Mouse (Mus musculus) erythroid progenitor cell, adult 5-6 weeks (primary cell): ENCODE results near the gene Chac1. TPM values are rescaled to one million over a fixed set of nuclear protein-coding genes. Genes with fewer than 3 reads are reported as not detected.
A peak's percentile ranks its signal among the peaks of the same experiment; 100 is the strongest.

Experiments
- ATAC-seq: replicated peaks from 2 replicates; pipeline ENCODE4 v1.8.0; 2016; ENCODE audit warnings: moderate number of reproducible peaks, mild to moderate bottlenecking, moderate TSS enrichment, inconsistent platforms; ENCODE audit not compliant: poor library complexity, low FRiP score, severe bottlenecking
- total RNA-seq, 2 experiments: library from RNA; stranded (forward) in 1 of 2; stranded (reverse) in 1 of 2; fragments of 150-400 nt in 1 of 2; fragments of 186-747, 209-891 nt in 1 of 2; gene quantifications; 2 replicates each; pipeline versions ENCODE4 v1.2.3 to v1.2.4; 2015 to 2017; ENCODE audit warnings: low replicate concordance in 2 of 2

The Chac1 gene
- total RNA-seq, 2 experiments from 2014 or later: not detected

GRCm38 (mm10) chr2:119326161-119327101, 24.6 kb upstream of the Chac1 start:
- ATAC-seq: no peak

GRCm38 (mm10) chr2:119327102-119327480, 23.9 kb upstream of the Chac1 start:
- ATAC-seq: no peak

- ATAC-seq: no peak
Measured at GRCm38 (mm10) chr2:119327942-119328526, 23.0 kb upstream of the Chac1 start.

- no peak for ATAC-seq
Measured at GRCm38 (mm10) chr2:119328546-119328945, 22.5 kb upstream of the Chac1 start.

GRCm38 (mm10) chr2:119329123-119329817, 21.8 kb upstream of the Chac1 start:
- ATAC-seq: no peak

- ATAC-seq: no peak
Measured at GRCm38 (mm10) chr2:119330795-119331194, 20.2 kb upstream of the Chac1 start.

GRCm38 (mm10) chr2:119332177-119332661, 18.8 kb upstream of the Chac1 start:
- no peak for ATAC-seq

GRCm38 (mm10) chr2:119334135-119334534, 16.9 kb upstream of the Chac1 start:
- ATAC-seq: no peak

- ATAC-seq: no peak
Measured at GRCm38 (mm10) chr2:119334964-119335525, 16.0 kb upstream of the Chac1 start.

- no peak for ATAC-seq
Measured at GRCm38 (mm10) chr2:119335535-119335934, 15.5 kb upstream of the Chac1 start.

- no peak for ATAC-seq
Measured at GRCm38 (mm10) chr2:119336002-119336401, 15.0 kb upstream of the Chac1 start.

- no peak for ATAC-seq
Measured at GRCm38 (mm10) chr2:119336470-119336869, 14.6 kb upstream of the Chac1 start.

GRCm38 (mm10) chr2:119337425-119338265, 13.4 kb upstream of the Chac1 start:
- ATAC-seq: peak; percentile 89

- no peak for ATAC-seq
Measured at GRCm38 (mm10) chr2:119344537-119345138, 6.4 kb upstream of the Chac1 start.

- no peak for ATAC-seq
Measured at GRCm38 (mm10) chr2:119353707-119354106, 2.7 kb downstream of the Chac1 start.

GRCm38 (mm10) chr2:119355089-119355488, 4.1 kb downstream of the Chac1 start:
- ATAC-seq: no peak

GRCm38 (mm10) chr2:119355651-119356050, 4.6 kb downstream of the Chac1 start:
- ATAC-seq: no peak

- no peak for ATAC-seq
Measured at GRCm38 (mm10) chr2:119356310-119356709, 5.3 kb downstream of the Chac1 start.

- no peak for ATAC-seq
Measured at GRCm38 (mm10) chr2:119356805-119357204, 5.8 kb downstream of the Chac1 start.
